Mouse (Mus musculus): ENCODE data around the gene Ezr. TPM values are rescaled to one million over a fixed set of nuclear protein-coding genes. Genes with fewer than 3 reads are reported as not detected.

The Ezr gene
- polyA plus RNA-seq (2012; rRNA removed; ENCODE audit: low replicate concordance), result 27.0 and 42.3 TPM in 2 replicates

GRCm38 (mm10) chr17:6782611-6783005 lies at the start of gene Ezr:
Gene Ezr, minus strand, starts transcription at chr17:6782784.

Other genes starting within 250 kb of the Ezr start
- 11.8 and 21.5 TPM in 2 replicates for gene Dynlt1c, start 181.1 kb downstream of the Ezr start, polyA plus RNA-seq (2012; rRNA removed; ENCODE audit: low replicate concordance)
- 39.5 and 72.7 TPM in 2 replicates for gene Dynlt1f, start 126.9 kb downstream of the Ezr start, polyA plus RNA-seq (2012; rRNA removed; ENCODE audit: low replicate concordance)
- 1.6 and 2.1 TPM in 2 replicates for gene Sytl3, start 123.7 kb downstream of the Ezr start, polyA plus RNA-seq (2012; rRNA removed; ENCODE audit: low replicate concordance)
- 26.2 and 40.4 TPM in 2 replicates for gene Rsph3b, start 165.9 kb upstream of the Ezr start, polyA plus RNA-seq (2012; rRNA removed; ENCODE audit: low replicate concordance)
- 9.5 and 22.0 TPM in 2 replicates for gene Tagap1, start 178.4 kb upstream of the Ezr start, polyA plus RNA-seq (2012; rRNA removed; ENCODE audit: low replicate concordance)
- gene Rnaset2b, start 187.8 kb upstream of the Ezr start, polyA plus RNA-seq (2012; rRNA removed; ENCODE audit: low replicate concordance), result 49.4 and 132 TPM in 2 replicates
- gene Gm49721, start 196.1 kb upstream of the Ezr start, polyA plus RNA-seq (2012; rRNA removed; ENCODE audit: low replicate concordance), result 0.11 and 1.5 TPM in 2 replicates
- not detected in 2 replicates for gene Gm1604a, start 242.8 kb upstream of the Ezr start, polyA plus RNA-seq (2012; rRNA removed; ENCODE audit: low replicate concordance)

All from mammary gland, adult 2 months (tissue).